Mouse (Mus musculus): ENCODE data around the gene Syt1. TPM values are rescaled to one million over a fixed set of nuclear protein-coding genes. Genes with fewer than 3 reads are reported as not detected.

The Syt1 gene
- polyA plus RNA-seq, 1 experiment from 2014 or later = 1.4 TPM

- Histone ChIP-seq H3K9me3 (no peaks in the 10 kb centered on the region), H3K9ac (replicated peaks) (no peak overlapping the region), H3K4me2 (no peak overlapping the region), H3K4me1 (replicated peaks) (no peaks in the 10 kb centered on the region), H3K27me3 (no peaks in the 10 kb centered on the region), H3K36me3 (no peaks in the 10 kb centered on the region), H3K4me3 (replicated peaks) (no peak overlapping the region), H3K27ac (no peak overlapping the region)
- 95% methylated on average over 2 of the region's 2 CpGs for WGBS
- ATAC-seq (ENCODE audit: insufficient number of reproducible peaks, insufficient read depth, low FRiP score, low TSS enrichment, low read depth) = no peak
Measured at GRCm38 (mm10) chr10:108457054-108457453, 553.7 kb downstream of the Syt1 start.

DNA sequence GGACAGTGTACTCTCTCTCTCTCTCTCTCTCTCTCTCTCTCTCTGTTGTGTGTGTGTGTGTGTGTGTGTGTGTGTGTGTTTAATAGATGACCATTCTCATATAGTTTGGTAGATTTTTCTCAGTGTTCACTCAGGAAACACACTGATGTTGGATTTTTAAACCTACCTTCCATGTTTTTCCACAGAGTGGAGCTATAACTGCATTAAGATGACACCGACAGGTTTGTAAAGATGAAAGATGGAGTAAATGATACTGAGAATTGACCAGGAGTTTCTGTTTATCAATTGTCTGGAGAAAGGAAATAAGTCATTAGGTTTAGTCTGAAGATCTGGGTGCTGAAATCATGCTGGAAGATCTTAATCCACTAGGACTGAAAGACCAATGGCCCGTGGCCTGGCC is 554.9 kb downstream of the Syt1 start:
- no peak overlapping the region for H3K4me2 ChIP-seq
- no peaks in the 10 kb centered on the region for H3K27me3 ChIP-seq
- no peak for ATAC-seq (ENCODE audit: insufficient number of reproducible peaks, insufficient read depth, low FRiP score, low TSS enrichment, low read depth)
- H3K9me3 ChIP-seq = no peaks in the 10 kb centered on the region
- no peaks in the 10 kb centered on the region for H3K4me1 ChIP-seq (replicated peaks)
- no peaks in the 10 kb centered on the region for H3K36me3 ChIP-seq
- 95% methylated on average over 2 of the region's 2 CpGs for WGBS
- H3K9ac ChIP-seq (replicated peaks) = no peak overlapping the region
- H3K27ac ChIP-seq = no peak overlapping the region
- H3K4me3 ChIP-seq (replicated peaks) = no peak overlapping the region

GRCm38 (mm10) chr10:108455204-108455603 is 555.6 kb downstream of the Syt1 start:
- no peaks in the 10 kb centered on the region for H3K36me3 ChIP-seq
- no peak overlapping the region for H3K9ac ChIP-seq (replicated peaks)
- H3K4me1 ChIP-seq (replicated peaks) = no peaks in the 10 kb centered on the region
- ATAC-seq (ENCODE audit: insufficient number of reproducible peaks, insufficient read depth, low FRiP score, low TSS enrichment, low read depth) = no peak
- no peak overlapping the region for H3K27ac ChIP-seq
- H3K27me3 ChIP-seq = no peaks in the 10 kb centered on the region
- no peak overlapping the region for H3K4me3 ChIP-seq (replicated peaks)
- 73% methylated on average over 10 of the region's 10 CpGs for WGBS
- H3K9me3 ChIP-seq = no peaks in the 10 kb centered on the region
- H3K4me2 ChIP-seq = no peak overlapping the region

DNA sequence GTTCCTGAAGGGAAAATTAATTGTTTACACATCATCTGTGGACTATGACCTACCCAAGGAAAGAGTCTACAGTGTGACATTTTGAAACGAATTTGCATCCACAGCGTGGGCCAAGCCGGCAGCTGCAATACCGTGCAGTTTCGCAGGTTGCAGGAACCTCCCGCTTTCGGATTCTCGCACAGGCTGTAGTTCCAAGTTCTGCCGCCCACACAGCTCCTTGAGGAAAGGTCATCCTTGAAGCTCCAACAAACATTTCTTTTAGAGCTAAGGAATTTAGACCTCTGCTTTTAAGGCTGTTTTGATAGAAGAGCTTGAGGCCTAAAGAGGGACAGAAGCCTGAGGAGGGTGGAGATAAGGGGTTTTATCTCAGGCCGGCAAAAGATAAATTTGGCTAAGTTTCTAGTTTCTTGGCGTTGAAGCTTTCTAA is 556.1 kb downstream of the Syt1 start:
- H3K9ac ChIP-seq (replicated peaks) = no peak overlapping the region
- H3K27ac ChIP-seq = no peak overlapping the region
- no peaks in the 10 kb centered on the region for H3K27me3 ChIP-seq
- H3K4me3 ChIP-seq (replicated peaks) = no peak overlapping the region
- no peak overlapping the region for H3K4me2 ChIP-seq
- WGBS = 91% methylated on average over 11 of the region's 11 CpGs
- H3K36me3 ChIP-seq = no peaks in the 10 kb centered on the region
- no peak for ATAC-seq (ENCODE audit: insufficient number of reproducible peaks, insufficient read depth, low FRiP score, low TSS enrichment, low read depth)
- H3K9me3 ChIP-seq = no peaks in the 10 kb centered on the region
- H3K4me1 ChIP-seq (replicated peaks) = no peaks in the 10 kb centered on the region

GRCm38 (mm10) chr10:108453561-108453960 is 557.2 kb downstream of the Syt1 start:
- Histone ChIP-seq H3K27me3 (no peaks in the 10 kb centered on the region), H3K4me3 (replicated peaks) (no peak overlapping the region), H3K36me3 (no peaks in the 10 kb centered on the region), H3K27ac (no peak overlapping the region), H3K4me1 (replicated peaks) (no peaks in the 10 kb centered on the region), H3K9ac (replicated peaks) (no peak overlapping the region), H3K4me2 (no peak overlapping the region), H3K9me3 (no peaks in the 10 kb centered on the region)
- 49% methylated on average over 2 of the region's 2 CpGs for WGBS
- ATAC-seq (ENCODE audit: insufficient number of reproducible peaks, insufficient read depth, low FRiP score, low TSS enrichment, low read depth) = no peak

DNA sequence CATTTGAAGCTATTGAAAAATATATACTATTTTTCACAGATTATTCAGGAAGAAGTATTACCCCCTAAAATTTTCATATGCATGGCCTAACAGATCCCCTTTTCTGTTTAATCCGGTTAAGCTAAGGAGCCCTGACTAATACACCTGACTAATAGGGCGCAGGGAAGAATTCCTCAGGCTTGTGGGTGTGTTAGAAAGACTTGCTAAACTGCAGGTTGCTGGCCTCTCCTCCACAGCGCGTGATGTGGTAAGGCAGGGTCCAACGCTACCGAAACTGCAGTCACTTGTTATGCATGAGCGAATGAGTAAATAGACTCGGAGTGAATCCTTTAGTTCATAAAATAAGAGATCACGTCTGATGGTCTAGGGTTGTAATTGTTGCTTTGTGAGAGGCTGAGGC is 558.4 kb downstream of the Syt1 start:
- WGBS = 93% methylated on average over 9 of the region's 9 CpGs
- no peaks in the 10 kb centered on the region for H3K27me3 ChIP-seq
- ATAC-seq (ENCODE audit: insufficient number of reproducible peaks, insufficient read depth, low FRiP score, low TSS enrichment, low read depth) = no peak; the same call in 1 of the 2 replicates
- H3K4me1 ChIP-seq (replicated peaks) = no peaks in the 10 kb centered on the region
- no peak overlapping the region for H3K27ac ChIP-seq
- H3K36me3 ChIP-seq = no peaks in the 10 kb centered on the region
- H3K4me3 ChIP-seq (replicated peaks) = no peak overlapping the region
- H3K4me2 ChIP-seq = no peak overlapping the region
- H3K9ac ChIP-seq (replicated peaks) = no peak overlapping the region
- H3K9me3 ChIP-seq = no peaks in the 10 kb centered on the region

DNA sequence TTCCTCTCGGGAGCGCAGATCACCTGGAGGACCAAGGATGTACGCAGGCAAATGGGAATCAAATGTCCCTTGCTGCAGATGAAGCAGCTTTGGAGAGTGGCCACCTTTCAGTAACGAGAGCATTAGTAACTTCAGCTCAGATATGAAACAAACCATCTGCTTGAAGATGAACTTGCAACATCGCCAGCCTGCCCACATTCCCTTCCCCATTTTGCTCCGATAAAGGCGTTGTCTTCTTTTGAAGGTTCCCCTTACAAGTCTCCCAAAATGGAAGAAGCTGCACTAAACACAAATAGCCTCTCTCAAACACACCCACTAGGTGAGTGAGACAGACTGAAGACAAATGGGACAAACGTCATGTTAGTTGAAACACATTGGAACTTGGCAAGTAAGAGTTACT is 559.3 kb downstream of the Syt1 start:
- Histone ChIP-seq H3K4me3 (replicated peaks) (no peak overlapping the region), H3K9me3 (no peaks in the 10 kb centered on the region), H3K4me1 (replicated peaks) (peaks cover 3% of the 10 kb centered on the region), H3K9ac (replicated peaks) (no peak overlapping the region), H3K27me3 (no peaks in the 10 kb centered on the region), H3K27ac (no peak overlapping the region), H3K4me2 (no peak overlapping the region), H3K36me3 (no peaks in the 10 kb centered on the region)
- no peak for ATAC-seq (ENCODE audit: insufficient number of reproducible peaks, insufficient read depth, low FRiP score, low TSS enrichment, low read depth)
- WGBS = 91% methylated on average over 8 of the region's 8 CpGs

GRCm38 (mm10) chr10:108450401-108450800 is 560.4 kb downstream of the Syt1 start:
- WGBS = 80% methylated on average over 4 of the region's 4 CpGs
- H3K9me3 ChIP-seq = no peaks in the 10 kb centered on the region
- peaks cover 4% of the 10 kb centered on the region for H3K4me1 ChIP-seq (replicated peaks)
- H3K27me3 ChIP-seq = no peaks in the 10 kb centered on the region
- no peak overlapping the region for H3K4me3 ChIP-seq (replicated peaks)
- no peak overlapping the region for H3K27ac ChIP-seq
- H3K36me3 ChIP-seq = no peaks in the 10 kb centered on the region
- H3K9ac ChIP-seq (replicated peaks) = no peak overlapping the region
- no peak overlapping the region for H3K4me2 ChIP-seq
- ATAC-seq (ENCODE audit: insufficient number of reproducible peaks, insufficient read depth, low FRiP score, low TSS enrichment, low read depth) = no peak

GRCm38 (mm10) chr10:108448421-108448820 is 562.4 kb downstream of the Syt1 start:
- no peak for ATAC-seq (ENCODE audit: insufficient number of reproducible peaks, insufficient read depth, low FRiP score, low TSS enrichment, low read depth)
- Histone ChIP-seq H3K27ac (no peak overlapping the region), H3K9ac (replicated peaks) (no peak overlapping the region), H3K9me3 (no peaks in the 10 kb centered on the region), H3K4me1 (replicated peaks) (peaks cover 4% of the 10 kb centered on the region), H3K27me3 (no peaks in the 10 kb centered on the region), H3K36me3 (no peaks in the 10 kb centered on the region), H3K4me2 (no peak overlapping the region), H3K4me3 (replicated peaks) (no peak overlapping the region)
- WGBS = 88% methylated on average over 11 of the region's 11 CpGs
